Mouse (Mus musculus) urinary bladder, postnatal 4 days (tissue): Measurements from ENCODE around the gene Fabp3.

ENCODE experiments used
- DNase-seq, 2 experiments: peaks; one replicate each; pipeline ENCODE4 v3.0.0; 2021 to 2022; ENCODE audit warnings: low spot score in 2 of 2

Gene Fabp3

DNA sequence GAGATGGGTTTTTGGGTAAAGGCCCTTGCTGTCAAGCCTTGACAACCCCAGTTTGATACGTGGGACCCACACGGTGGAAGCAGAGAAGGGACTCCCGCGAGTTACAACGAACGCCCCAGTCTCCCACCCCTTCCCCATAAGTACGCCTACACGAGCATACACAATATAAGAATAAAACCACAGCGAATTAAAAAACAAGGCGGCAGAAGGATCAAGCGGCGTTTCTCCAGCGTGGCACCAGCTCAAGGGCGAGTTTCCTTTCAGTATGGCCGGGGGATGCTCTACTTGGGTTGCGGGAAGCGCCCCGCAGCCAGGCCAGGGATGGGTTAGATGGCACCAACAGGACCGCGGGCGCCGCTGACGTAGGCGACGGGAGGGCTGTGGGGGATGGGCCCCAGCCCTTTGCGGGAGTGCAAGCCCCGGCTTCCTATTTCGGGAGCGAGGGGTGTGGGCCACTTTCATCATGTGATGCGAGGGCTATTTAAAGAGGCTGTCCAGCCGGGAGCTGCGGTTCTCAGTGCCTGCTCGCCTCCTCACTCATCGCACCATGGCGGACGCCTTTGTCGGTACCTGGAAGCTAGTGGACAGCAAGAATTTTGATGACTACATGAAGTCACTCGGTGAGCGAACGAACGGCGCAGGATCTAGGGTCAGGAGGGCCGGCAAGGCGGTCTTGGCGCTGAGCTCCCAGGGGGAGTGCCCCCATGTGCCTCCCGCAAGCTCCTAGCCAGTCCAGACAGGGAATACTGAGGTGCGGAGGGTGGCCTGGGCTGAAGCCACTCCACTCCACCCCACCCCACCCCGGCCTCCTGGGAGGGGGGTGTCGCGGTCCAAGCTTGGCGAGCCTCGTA lies at the start of gene Fabp3, which contains the start of gene Gm10570:
Fabp3 (plus strand) TSS at position 365 of the 851 bp plus-strand sequence.
Gm10570 (minus strand) TSS at position 444 of the 851 bp plus-strand sequence.
- DNase-seq, result peak in 1 of 2 experiments; percentile 51

DNA sequence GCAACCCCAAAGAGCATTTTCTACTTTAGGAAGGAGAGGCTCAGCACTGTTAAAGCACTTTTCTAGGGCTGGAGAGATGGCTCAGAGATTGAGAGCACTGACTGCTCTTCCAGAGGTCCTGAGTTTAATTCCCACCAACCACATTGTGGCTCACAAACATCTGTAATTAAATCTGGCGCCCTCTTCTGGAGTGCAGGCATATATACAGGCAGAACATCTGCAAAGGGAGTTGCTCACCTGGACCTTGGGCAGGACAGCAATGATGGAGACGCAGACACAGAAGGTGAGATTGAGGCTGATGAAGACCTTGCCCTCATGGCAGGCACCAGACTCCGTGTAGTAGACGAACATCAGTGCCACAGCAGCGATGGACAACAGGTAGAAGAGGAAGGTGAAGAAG lies 48.0 kb upstream of the Fabp3 start:
- DNase-seq, result no peak

DNA sequence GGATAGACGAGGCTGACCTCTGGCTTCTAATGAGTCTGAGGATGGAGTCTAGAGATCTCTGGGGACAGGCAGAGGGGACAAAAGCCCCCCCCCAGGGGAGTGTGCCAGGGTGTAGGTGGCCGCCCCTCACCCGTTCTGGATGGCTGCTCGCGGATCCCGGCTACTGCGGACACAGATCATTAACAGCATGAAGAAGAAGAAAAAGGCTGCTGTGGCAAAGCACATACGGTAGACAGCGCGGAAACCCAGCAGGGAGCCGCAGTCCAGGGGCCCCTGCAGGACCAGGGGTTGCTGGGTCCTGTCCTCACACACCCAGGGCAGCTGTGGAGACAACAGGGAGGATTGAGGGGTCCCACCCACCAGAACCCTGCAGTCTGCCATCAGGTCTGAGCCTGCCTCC lies 44.3 kb upstream of the Fabp3 start:
- DNase-seq, result no peak

DNA sequence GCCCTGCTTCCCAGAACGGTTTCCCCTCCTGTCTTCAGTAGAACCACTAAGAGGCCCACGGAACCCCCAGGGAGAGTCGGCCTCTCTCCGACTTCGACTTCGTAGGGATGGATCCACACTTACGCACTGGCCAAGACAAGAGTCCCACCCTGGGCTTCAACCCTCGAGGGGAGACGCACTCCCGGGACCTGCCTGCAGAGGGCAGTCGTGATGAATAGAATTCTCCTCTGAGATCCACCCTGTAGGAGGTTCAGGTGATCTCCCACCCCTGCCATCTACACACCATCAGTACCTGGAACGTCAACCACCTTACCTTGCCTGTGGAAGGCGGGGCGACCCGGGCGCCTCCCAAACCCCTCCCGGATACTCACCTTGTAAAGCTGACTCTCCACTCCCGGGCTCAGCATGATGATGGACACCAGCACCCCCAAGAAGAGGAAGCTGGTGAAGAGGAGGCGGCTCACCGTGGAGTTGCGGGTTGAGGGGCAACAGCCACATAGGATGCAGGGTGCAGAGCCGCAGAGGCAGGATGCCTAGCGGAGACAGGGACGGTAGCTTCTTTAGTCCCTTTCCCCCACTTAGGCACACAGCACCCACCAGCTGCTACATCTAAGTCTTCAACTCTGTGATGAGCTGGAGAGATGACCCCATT lies 43.6 kb upstream of the Fabp3 start:
- peak; percentile 56 to 74 for DNase-seq

DNA sequence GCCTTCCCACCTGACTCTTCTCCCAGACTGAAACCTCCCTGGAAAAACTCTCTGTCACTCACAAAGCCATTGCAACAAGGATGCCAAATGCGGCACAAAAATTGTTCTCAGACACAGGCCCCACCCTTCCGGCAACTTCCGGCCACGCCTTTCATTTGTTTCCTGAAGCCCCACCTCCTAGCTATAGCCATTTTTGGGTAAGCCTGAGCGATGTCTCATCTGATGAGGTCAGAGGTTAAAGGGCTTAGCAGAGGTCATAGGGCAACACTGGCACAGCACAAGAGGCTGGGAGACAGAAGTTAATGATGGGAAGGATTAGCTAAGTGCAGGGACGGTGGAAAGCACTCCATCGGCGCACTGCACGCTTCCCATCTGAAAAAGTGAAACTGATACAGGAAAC lies 41.8 kb upstream of the Fabp3 start:
- DNase-seq, result no peak

DNA sequence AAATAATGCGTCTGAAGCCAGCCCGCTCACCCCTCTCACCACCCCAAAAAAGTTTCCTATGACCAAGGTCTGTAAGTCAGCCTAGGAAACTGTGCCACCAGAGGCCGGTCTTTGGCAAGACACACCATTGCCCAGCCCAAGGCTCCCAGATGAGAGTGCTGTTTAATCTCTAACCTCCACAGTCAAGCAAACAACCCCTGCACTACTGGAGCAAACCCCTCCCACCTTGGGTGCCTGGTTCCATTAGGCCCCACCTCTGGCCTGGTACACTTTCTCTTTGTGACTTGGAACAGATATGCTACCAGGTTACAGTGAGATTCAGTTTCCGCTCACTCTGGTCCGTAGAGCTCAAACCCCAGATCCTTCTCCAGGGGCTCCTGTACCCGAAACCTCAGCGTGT lies 41.3 kb upstream of the Fabp3 start:
- DNase-seq, result no peak

DNA sequence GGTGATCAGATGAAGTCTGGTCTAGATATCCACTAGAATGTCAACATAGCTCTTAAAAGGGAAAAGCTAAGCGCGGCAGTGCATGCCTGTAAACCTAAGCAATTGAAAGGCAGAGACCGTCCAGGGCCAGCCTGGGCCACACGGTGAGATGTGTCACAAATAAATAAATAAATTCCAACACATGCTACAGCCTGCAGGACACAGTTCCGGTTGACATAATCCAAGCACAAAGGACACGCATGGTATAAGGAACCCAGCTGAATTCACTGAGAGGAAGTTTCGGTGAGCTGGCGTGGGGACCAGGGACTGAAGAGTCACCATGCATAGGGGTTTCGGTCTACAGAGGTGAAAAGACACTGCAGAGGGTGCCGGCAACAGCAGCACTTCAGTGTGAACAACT lies 39.7 kb upstream of the Fabp3 start:
- DNase-seq, result no peak

DNA sequence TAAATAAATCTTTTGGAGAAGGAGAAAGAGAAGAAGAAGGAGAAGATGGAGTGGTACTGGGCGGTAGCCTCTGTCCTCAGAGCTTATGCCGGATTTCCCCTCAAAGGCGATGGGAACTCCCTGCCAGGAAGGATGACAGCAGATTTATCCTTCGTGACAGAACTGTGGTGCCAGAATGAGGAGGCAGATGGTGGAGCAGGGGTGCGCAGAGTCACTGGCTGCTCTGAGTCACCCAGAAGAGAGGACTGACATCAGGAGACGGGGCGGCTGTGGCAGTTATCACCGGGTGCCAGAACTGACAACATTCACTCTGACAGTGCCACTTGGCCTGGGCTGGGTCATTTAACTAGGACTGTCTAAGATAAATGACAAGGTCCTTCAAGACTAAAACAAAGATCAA lies 38.3 kb upstream of the Fabp3 start:
- no peak for DNase-seq

DNA sequence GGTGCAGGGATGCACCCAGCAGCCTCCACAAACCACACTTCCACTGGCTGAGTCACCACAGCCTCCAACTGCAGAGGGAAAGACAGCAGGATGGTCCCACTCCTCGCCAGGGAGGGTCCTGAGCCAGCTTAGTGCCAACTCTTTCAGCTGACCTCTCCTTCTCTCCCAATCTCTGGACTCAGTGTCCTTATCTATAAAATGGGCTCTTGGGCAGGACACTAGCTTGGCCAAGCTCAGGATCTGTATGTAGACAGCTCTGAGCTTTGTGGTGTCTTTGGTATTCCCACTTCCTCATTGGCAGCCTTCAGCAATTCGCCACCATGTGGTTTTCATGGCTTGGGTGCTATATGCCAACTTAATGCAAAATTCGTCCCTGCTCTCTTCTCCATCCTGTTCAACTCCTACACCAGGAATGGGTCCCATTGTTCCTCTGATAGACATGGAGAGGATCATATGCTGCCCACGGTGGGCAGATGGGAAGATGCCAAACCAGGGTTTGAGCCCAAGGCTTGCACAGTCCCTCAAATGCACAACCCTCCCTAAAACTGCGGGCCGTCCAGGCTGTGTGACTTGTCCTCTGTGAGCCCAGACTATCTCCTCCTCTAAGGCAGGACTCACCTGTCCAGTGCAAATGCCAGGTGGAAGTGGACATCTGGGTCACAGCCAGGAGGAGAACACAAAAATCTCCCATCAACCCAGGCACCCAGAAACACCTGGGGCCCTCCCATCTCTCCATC lies 37.6 kb upstream of the Fabp3 start:
- no peak for DNase-seq

DNA sequence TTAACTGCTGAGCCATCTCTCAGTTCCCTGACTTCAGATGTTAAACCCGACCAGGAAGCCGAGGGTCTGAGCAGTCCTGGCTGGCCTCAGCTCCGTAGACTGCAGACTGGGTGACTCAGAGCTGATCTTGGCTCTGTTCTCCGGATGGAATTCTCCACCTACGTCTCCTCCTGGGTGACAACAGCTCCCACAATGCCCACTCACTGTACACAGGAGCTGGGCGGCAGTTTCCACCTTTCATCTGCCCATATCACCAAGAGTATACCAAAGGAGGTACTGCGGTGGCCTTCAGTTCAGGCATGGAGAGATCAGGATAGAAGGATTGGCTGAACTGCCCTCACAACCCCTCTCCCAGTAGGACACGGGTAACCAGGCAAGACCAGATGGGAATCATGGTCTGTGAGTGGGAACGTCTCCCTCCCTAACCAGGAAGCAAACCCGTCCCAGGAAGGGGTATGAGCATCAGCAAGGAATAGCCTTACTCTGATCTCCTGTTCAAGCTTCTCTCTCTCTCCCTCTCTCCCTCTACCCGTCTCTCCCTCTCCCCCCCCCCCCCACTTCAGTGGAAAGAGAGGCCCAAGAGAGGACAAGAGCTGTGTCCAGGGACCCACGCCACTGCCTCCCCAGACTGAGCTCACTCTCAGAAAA lies 34.6 kb upstream of the Fabp3 start:
- no peak for DNase-seq

DNA sequence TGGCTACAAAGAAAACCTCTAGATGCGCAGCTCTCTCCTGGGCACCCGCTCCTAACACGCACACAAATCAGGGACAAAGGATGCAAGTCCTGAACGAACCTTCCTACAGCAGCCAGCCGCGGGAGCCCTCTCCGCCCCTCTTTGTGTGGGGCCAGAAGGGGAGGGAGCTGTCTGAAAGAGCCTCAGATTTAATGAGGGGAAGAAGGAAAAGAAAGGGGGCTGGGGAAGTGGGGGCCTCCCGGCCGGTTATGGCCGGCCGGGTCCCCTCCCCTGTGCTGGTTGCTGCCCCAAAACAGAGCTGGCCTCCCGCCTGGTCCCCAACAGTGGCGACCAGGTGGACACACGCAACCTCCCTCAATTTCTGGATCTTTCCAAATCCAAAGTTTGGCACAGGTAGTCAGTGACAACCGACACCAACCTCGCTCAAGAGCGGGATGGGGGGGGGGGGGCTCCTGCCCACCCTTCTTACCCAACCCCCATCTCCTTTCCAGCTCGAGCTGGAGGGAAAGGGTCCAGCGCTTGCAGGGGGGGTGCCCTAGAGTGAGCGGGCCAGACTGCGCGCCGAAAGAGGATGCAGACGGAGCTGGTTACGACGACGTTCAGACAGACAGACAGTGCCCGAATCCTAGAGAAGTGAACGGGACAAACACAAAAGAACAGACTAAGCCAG lies 33.9 kb upstream of the Fabp3 start:
- DNase-seq, result no peak

DNA sequence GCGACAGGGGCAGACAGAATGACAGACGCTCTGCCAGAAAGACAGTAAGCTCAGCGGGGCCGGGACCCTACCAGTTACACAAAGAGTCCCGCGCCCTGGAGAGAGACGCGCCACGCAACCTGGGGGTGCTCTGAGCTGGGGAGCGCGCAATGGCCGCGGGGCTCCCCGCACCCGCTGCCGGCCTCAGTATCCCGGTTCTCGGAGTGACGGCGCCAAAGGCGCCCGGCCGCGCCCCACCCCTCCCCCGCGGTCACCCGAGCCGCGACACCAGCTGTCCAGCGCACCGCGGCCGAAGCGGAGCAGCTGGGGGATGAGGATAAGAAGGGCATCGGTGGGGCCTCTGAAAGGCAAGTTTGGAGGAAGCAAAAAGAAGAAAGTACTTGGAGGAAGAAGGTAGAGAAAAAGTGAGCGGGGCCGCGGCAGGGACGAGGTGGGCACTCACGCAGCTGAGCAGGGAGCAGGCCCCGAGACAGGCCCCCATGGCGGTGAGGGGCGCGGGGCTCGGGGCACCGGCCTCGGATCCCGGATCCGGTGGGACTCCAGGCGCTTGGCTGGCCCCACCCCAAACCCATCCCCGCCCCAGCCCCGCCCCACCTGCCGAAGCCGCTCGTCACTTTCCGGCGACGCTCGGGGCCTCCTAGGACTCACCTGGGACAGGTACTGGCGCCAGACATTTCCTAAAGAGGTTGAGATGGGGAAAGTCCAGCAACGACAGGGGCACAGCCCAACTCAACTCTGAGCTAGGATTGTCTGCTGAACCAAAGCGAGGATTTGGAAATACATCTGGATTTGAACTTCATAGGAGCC lies 33.2 kb upstream of the Fabp3 start:
- no peak for DNase-seq

DNA sequence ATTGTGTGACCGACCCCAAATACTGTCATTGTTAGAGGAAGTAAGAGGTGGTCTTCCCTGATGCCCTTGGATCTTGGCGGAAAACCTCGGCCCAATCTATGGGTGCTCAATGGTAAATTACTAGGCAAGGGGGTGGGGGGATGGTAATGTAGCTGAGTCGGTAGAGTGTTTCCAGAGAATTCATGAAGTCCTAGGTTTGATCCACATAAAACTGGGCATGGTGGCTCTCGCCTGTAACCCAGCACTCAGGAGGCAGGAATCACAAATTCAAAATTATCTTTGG lies 32.6 kb upstream of the Fabp3 start:
- DNase-seq, result no peak

DNA sequence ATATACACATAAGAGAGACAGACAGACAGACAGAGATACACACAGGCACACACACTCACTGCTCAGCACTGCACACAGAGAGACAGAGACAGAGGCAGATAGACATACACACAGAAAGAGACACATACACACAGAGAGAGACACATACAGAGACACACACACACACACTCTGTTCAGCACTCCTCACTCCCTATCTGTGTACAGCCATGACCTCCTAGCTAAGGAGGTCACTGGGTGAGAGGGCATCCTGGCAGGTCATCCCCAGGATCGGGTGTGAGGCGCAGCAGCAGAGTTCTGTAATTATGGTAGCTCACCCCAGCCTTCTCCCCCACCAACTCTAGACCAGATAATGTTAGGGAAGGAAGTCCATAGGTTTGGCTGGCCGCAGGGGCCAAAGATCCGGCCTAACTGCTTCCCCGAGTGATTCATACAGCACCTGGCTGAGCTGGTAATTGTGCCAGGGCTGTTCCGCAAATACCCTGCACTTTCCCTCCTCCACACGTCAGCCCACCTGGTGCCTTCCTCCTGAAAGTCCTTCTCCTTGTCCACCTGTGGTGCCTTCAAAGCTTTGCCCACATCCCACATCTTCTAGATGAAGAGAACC lies 31.7 kb upstream of the Fabp3 start:
- no peak for DNase-seq

DNA sequence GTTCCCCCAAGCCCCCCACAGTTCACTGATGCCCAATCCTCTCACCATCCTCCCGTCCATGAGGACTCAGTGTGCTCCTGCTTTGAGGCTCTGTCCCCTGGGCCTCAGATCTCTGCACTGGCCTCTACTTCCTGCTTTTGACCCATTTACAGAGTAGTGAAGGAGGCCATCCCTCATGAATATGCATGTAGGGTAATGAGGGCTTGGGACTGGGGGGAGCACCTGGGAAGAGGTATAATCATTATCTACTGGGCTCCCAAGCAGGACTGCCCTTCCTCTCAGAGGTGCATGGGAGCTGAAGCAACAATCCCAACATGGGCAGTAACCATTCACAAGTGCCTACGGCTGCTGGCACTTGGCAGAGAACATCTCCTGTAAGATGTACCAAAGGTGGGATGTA lies 29.3 kb upstream of the Fabp3 start, which contains the start of gene Serinc2:
Serinc2 (minus strand) TSS at position 101 of the 400 bp plus-strand sequence.
- DNase-seq, result no peak

DNA sequence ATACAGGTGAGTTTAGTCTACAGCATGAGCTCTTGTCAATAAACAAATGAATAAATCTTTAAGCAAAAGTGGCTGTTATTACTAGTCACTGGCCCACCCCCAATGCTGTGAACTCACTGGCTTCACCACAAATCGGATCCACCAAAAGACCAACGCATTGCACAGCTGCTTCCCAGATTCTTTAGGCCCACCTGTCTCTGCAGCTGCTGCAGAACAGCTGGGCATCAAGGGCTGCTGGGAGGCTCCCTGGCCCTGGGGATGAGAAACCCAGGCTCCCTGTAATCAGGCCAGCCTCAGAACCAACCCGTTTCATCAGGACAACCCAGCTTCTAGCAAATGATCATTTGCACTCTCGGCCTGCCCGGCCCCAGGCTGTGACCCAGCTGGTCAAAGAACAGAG lies 25.5 kb upstream of the Fabp3 start:
- no peak for DNase-seq

DNA sequence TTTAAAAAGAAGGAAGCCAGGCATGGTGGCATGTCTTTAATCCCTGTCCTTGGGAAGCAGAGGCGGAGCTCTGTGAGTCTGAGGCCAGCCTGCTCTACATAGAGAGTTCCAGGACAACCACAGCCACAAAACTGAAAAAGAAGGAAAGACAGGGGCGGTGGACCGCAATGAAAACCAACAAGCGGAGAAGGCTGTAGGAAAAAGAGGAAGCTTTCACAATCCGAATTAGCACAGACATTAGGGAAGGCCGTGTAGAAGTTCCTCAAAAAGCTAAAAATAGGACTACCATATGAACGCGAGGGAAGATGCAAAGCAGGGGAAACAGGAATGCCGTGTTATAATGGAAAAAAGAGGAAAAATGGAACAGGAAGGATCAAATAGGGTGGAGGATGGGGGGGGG lies 24.6 kb upstream of the Fabp3 start:
- DNase-seq, result no peak

DNA sequence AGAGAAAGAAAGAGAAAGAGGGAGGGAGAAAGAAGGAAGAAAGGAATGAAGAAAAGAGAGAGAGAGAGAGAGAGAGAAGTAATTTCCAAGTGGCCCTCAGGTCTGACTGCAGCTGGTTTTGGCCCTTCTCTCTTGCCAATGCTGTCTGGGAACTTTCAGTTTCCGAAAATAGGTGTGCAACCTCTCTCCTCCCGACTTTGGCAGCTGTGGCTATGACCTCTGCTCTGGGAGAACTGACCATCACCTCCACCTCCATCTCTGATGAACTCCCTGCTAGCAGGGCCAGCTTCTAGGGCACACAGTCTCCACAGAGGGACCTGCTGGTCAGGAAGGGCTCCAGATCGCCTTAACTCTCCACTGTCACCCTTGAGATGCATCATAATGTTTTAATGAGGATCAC lies 21.9 kb upstream of the Fabp3 start:
- no peak for DNase-seq

DNA sequence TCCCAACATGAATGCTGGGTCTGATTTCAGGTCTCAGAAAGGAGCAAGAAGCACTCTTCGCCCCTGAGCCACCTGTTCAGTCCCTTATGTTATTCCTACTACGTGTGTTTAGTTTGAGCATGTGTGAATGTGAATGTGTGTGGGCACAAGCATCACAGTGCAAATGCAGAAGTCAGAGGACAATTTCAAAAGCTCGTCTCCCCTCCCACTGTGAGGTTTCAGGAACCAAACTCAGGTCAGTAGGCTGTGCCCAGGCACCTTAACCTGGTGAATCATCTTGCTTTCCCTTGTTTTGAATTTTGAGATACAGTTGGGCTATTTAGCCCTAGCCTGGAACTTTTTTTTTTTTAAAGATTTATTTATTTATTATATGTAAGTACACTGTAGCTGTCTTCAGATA lies 18.6 kb upstream of the Fabp3 start:
- no peak for DNase-seq

DNA sequence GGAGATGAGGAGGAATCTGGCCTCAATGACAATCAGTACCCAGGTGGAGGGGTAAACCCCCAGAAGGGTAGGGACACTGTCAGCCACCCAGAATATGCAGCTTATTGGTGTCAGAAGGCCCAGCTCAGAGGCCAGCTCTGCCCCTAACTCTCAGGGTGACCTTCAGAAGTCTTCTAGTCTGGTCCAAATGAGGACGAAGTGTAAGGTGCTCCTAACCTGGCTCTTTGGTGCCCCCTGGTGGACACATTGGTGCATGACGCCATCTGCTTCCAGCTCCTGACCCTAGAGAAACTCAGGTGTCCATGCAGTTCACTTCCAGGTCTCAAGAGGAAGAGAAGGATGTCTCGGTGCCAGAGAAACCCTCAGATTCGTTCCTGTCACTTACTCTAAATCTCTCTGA lies 16.1 kb upstream of the Fabp3 start:
- DNase-seq, result peak; percentile 47 to 80
